ENCODE assay signal across 12 mouse cellular contexts in genomic region chr3:52600581-52600980, GRCm38 (mm10).
DNase-seq lines count a peak whose midpoint lies in the region; ATAC-seq and TF ChIP-seq lines count a peak whose summit lies in the region.
"Had no signal": no experiment of that assay in that cellular context is flagged by ENCODE, and none has a peak within 500 bp of the region (broad histone marks: within the 10 kb centered on the region; RNA-seq: fewer than 3 reads in every experiment).

No protein-coding gene starts in this region.

- H3K27ac ChIP-seq in cerebellum, adult 2 months (ENCODE audit: insufficient read depth, low read length) = peak overlapping the region; percentile 77

- H3K4me1 ChIP-seq in cerebellum, adult 2 months (ENCODE audit: control insufficient read depth, insufficient read depth, low read length) = peaks cover 17% of the 10 kb centered on the region; the same call in 1 of the 2 replicates

- DNase-seq in cerebellum, adult 2 months = peak in 1 of 2 experiments; percentile 77
- DNase-seq in cerebellum, adult 9-10 months = no peak
- peak; percentile 10 for DNase-seq in ovary, postnatal 36 days (ENCODE audit: low spot score)
- DNase-seq in ovary, postnatal 10 days (ENCODE audit: low spot score) = no peak
- peak; percentile 94 for DNase-seq in gonadal fat pad, adult 2 months (ENCODE audit: low read depth)
- peak; percentile 15 for DNase-seq in yolk sac, embryonic 10.5 days (ENCODE audit: low spot score)
- DNase-seq in urinary bladder, postnatal 4 days (ENCODE audit: low spot score in 2 of 2) = no peak
- DNase-seq: B cell, adult 2 months; embryo, embryonic 11 days; lung, embryonic 14.5 days; midbrain, embryonic 14.5 days had no signal

- ATAC-seq in granulocyte monocyte progenitor cell, adult 5-6 weeks (replicated peaks; ENCODE audit: poor library complexity, severe bottlenecking) = no peak

- H3K4me3 ChIP-seq in cerebellum, adult 2 months (replicated peaks; ENCODE audit: insufficient read depth, low read depth, low read length) = peak overlapping the region; percentile 39

- 12% methylated on average over 13 of the region's 13 CpGs for WGBS in cerebellum, adult 2 months

- TF ChIP-seq POLR2A in cerebellum, adult 2 months (IDR thresholded peaks at IDR 0.05; ENCODE audit: borderline replicate concordance, insufficient read depth, low read length) = no peak

- H3K27me3 ChIP-seq in cerebellum, adult 2 months (ENCODE audit: control insufficient read depth, insufficient read depth, low read length) = no peaks in the 10 kb centered on the region

- no peak for TF ChIP-seq CTCF in cerebellum, adult 2 months (IDR thresholded peaks at IDR 0.05; ENCODE audit: borderline replicate concordance, insufficient read depth, low read depth, low read length)

Comparison
In these comparisons a context has a peak if more than half of its experiments do, and no peak if none do; other contexts are left out.
1. DNase-seq: peak in ovary, postnatal 36 days (single experiment), gonadal fat pad, adult 2 months (single experiment) and yolk sac, embryonic 10.5 days (single experiment); none in cerebellum, adult 9-10 months (single experiment), ovary, postnatal 10 days (single experiment) and urinary bladder, postnatal 4 days (0 of 2).